Mouse (Mus musculus) left cerebral cortex, postnatal 36 days (tissue): ENCODE measurements around the gene Mpzl1. TPM values are rescaled to one million over a fixed set of nuclear protein-coding genes. Genes with fewer than 3 reads are reported as not detected.

Experiments
- DNase-seq, 2 experiments: peaks; one replicate each; pipeline ENCODE4 v3.0.0; 2021 to 2022; ENCODE audit warnings: low spot score in 2 of 2, mixed read lengths in 1 of 2
- intact Hi-C: fragments of 180-260 bp; cut with DNase I; formaldehyde crosslinking; loops from one replicate; pipeline ENCODE4 v1.15.1; 2025
- total RNA-seq, 2 experiments: library from RNA; stranded (reverse); gene quantifications; 2 replicates each; pipeline ENCODE4 v1.2.3; 2021

The Mpzl1 gene
- total RNA-seq, 2 experiments from 2014 or later = 30.0 to 31.6 TPM

- no peak for DNase-seq
- intact Hi-C loops = no loop called here
Observed at GRCm38 (mm10) chr1:165625896-165626295, 8.4 kb downstream of the Mpzl1 start.

GRCm38 (mm10) chr1:165625058-165625457 lies 9.3 kb downstream of the Mpzl1 start:
- DNase-seq = no peak
- intact Hi-C loops = no loop called here

- intact Hi-C loops = no loop called here
- DNase-seq = peak; percentile 17 to 18
Observed at GRCm38 (mm10) chr1:165618201-165618624, 16.1 kb downstream of the Mpzl1 start.

GRCm38 (mm10) chr1:165617166-165617891 lies 17.0 kb downstream of the Mpzl1 start:
- DNase-seq = no peak

GRCm38 (mm10) chr1:165616652-165617051 lies 17.7 kb downstream of the Mpzl1 start:
- no peak for DNase-seq
- intact Hi-C loops = no loop called here

More at GRCm38 (mm10) chr1:165617166-165617891, 17.0 kb downstream of the Mpzl1 start:
- intact Hi-C loops = no loop called here

GRCm38 (mm10) chr1:165614793-165615192 lies 19.5 kb downstream of the Mpzl1 start:
- intact Hi-C loops = no loop called here
- no peak for DNase-seq

GRCm38 (mm10) chr1:165613926-165614325 lies 20.4 kb downstream of the Mpzl1 start:
- intact Hi-C loops = no loop called here
- no peak for DNase-seq

GRCm38 (mm10) chr1:165612714-165613113 lies 21.6 kb downstream of the Mpzl1 start:
- intact Hi-C loops = no loop called here
- no peak for DNase-seq

GRCm38 (mm10) chr1:165610321-165610999 lies 23.9 kb downstream of the Mpzl1 start:
- intact Hi-C loops = no loop called here
- DNase-seq = no peak

- intact Hi-C loops = no loop called here
- no peak for DNase-seq
Observed at GRCm38 (mm10) chr1:165609495-165610320, 24.6 kb downstream of the Mpzl1 start.

- intact Hi-C loops = no loop called here
- DNase-seq = no peak
Observed at GRCm38 (mm10) chr1:165608904-165609303, 25.4 kb downstream of the Mpzl1 start.

GRCm38 (mm10) chr1:165605774-165606173 lies 28.6 kb downstream of the Mpzl1 start:
- intact Hi-C loops = no loop called here
- DNase-seq = no peak

- intact Hi-C loops = no loop called here
- DNase-seq = no peak
Observed at GRCm38 (mm10) chr1:165605108-165605507, 29.2 kb downstream of the Mpzl1 start.

- intact Hi-C loops = no loop called here
- DNase-seq = no peak
Observed at GRCm38 (mm10) chr1:165604203-165604602, 30.1 kb downstream of the Mpzl1 start.

GRCm38 (mm10) chr1:165603218-165603617 lies 31.1 kb downstream of the Mpzl1 start:
- intact Hi-C loops = no loop called here
- no peak for DNase-seq

GRCm38 (mm10) chr1:165601775-165602280 lies 32.5 kb downstream of the Mpzl1 start:
- intact Hi-C loops = no loop called here
- no peak for DNase-seq

- no peak for DNase-seq
- intact Hi-C loops = no loop called here
Observed at GRCm38 (mm10) chr1:165594699-165595421, 39.5 kb downstream of the Mpzl1 start.

- no peak for DNase-seq
- intact Hi-C loops = no loop called here
Observed at GRCm38 (mm10) chr1:165592295-165593082, 41.8 kb downstream of the Mpzl1 start.

- no peak for DNase-seq
- intact Hi-C loops = no loop called here
Observed at GRCm38 (mm10) chr1:165590760-165591159, 43.6 kb downstream of the Mpzl1 start.
